Comparison of ENCODE assay signal across 16 mouse cellular contexts in the genomic region with DNA sequence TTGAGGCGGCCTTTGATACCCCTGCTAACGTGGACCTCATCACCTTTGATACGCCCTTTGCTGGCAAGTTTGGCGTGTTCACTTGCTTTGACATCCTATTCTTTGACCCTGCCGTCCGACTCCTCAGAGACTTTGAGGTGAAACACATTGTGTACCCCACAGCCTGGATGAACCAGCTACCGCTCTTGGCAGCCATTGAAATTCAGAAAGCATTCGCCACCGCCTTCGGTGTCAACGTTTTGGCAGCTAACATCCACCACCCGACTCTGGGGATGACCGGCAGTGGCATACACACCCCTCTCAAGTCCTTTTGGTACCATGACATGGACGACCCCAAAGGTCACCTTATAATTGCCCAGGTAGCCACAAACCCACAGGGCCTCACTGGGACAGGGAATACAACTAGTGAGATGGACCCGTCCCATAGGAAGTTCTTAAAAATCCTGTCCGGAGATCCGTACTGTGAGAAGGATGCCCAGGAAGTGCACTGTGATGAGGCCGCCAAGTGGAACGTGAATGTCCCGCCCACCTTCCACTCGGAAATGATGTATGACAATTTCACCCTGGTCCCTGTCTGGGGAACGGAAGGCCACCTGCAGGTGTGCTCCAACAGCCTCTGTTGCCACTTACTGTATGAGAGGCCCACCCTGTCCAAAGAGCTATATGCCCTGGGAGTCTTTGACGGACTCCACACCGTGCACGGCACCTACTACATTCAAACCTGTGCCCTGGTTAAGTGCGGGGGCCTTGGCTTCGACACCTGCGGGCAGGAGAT. TPM values are rescaled to one million over a fixed set of nuclear protein-coding genes. Genes with fewer than 3 reads are reported as not detected.
DNase-seq lines count a peak whose midpoint lies in the region.
"Had no signal": no experiment of that assay in that cellular context is flagged by ENCODE, and none has a peak within 500 bp of the region (broad histone marks: within the 10 kb centered on the region; RNA-seq: fewer than 3 reads in every experiment).

No protein-coding gene starts in this region.

- DNase-seq in cerebellum, adult 11-12 months = peak; percentile 14
- DNase-seq in cerebellum, postnatal 36 days = no peak
- DNase-seq in kidney, postnatal 10 days = peak; percentile 7
- DNase-seq in kidney, postnatal 25 days = no peak
- peak; percentile 57 to 61 for DNase-seq in spleen, postnatal 36 days (ENCODE audit: low spot score in 2 of 2)
- no peak for DNase-seq in spleen, postnatal 14 days (ENCODE audit: low spot score in 2 of 2)
- no peak for DNase-seq in urinary bladder, postnatal 14 days (ENCODE audit: low spot score)
- no peak for DNase-seq in gastrocnemius, postnatal 14 days
- DNase-seq: adrenal gland, adult 2 months; cerebellum, postnatal 14 days; layer of hippocampus, postnatal 36 days; left cerebral cortex, postnatal 4 days; retina, postnatal 1 day; right cerebral cortex, postnatal 4 days had no signal

- intact Hi-C loops in gastrocnemius, postnatal 14 days (cut with DNase I; ENCODE audit: low total_unique reads) = no loop called here

RNA-seq across cellular contexts. Expression of a gene that starts 26.0 kb away (rescaled TPM):
- total RNA-seq in gastrocnemius, postnatal 14 days (2021) = 1 to 10 TPM; 7.3 to 8.1 TPM

RNA-seq across cellular contexts. Expression of a gene that starts 26.3 kb away (rescaled TPM):
- total RNA-seq in gastrocnemius, postnatal 14 days (2021) = 1 to 10 TPM; 7.0 to 7.4 TPM

RNA-seq across cellular contexts. Expression of a gene that starts 26.4 kb away (rescaled TPM):
- total RNA-seq in gastrocnemius, postnatal 14 days (2021) = not detected
- total RNA-seq: CH12.LX; layer of hippocampus, postnatal 36 days; left cerebral cortex, postnatal 4 days; neutrophil, adult 5-6 weeks had no signal

Comparison
In these comparisons a context has a peak if more than half of its experiments do, and no peak if none do; other contexts are left out.
1. DNase-seq: peak in cerebellum, adult 11-12 months (single experiment), kidney, postnatal 10 days (single experiment) and spleen, postnatal 36 days (2 of 2); none in cerebellum, postnatal 36 days (0 of 2), kidney, postnatal 25 days (0 of 2), spleen, postnatal 14 days (0 of 2), urinary bladder, postnatal 14 days (single experiment) and gastrocnemius, postnatal 14 days (single experiment).